Mouse (Mus musculus): ENCODE results near the gene Src. TPM values are rescaled to one million over a fixed set of nuclear protein-coding genes. Genes with fewer than 3 reads are reported as not detected.

The Src gene
- polyA plus RNA-seq, 1 experiment from 2014 or later, result 3.1 TPM

DNA sequence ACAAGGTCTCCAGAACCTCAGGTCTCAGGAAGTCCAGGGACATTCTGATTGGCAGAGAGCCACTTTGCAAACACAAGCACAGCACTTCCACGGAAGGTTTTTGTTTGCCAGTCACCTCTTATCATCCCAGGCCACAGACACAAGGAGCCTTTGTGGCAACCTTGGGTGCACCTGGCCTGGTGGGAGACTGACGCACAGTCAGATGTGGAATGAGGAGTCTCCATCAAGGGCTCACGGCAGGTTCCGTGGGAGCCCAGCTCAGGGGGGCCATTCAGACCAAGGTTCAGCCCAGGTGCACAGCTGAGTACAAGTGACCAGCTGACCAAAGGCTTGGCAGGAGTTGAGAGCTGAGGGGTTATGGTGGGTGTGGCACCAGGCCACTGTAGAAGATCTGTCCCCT, 20.9 kb upstream of the Src start:
- peaks cover 16% of the 10 kb centered on the region; the same call in 1 of the 2 replicates for H3K79me2 ChIP-seq (ENCODE audit: inconsistent target)
- H3K4me3 ChIP-seq (ENCODE audit: inconsistent target), result no peak overlapping the region
- 95% methylated on average over 4 of the region's 4 CpGs for WGBS (ENCODE audit: missing documents)
- no peak overlapping the region for H3K27ac ChIP-seq
- H3K36me3 ChIP-seq (ENCODE audit: inconsistent target), result peaks cover 35% of the 10 kb centered on the region; the same call in 1 of the 2 replicates

DNA sequence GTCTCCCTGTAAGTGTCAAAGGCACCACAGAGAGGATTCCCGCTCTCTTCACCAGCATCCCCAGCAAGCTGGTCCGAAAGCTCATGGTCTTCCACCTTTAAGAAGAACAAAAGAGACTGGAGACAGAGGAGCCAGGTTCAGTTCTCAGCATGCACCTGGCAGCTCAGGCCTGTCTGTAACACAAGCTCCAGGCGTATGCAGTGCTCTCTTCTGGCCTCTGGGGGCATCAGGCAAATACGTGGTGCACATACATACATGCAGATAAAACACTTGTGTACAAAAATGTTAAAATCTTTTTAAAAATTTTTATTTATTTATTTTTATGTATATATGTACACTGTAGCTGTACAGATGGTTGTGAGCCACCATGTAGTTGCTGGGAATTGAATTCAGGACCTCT, 19.7 kb upstream of the Src start:
- H3K27ac ChIP-seq, result no peak overlapping the region
- no peak overlapping the region for H3K4me3 ChIP-seq (ENCODE audit: inconsistent target)
- peaks cover 35% of the 10 kb centered on the region; the same call in 1 of the 2 replicates for H3K36me3 ChIP-seq (ENCODE audit: inconsistent target)
- peaks cover 6% of the 10 kb centered on the region; the same call in 1 of the 2 replicates for H3K79me2 ChIP-seq (ENCODE audit: inconsistent target)
- 94% methylated on average over 4 of the region's 4 CpGs for WGBS (ENCODE audit: missing documents)

DNA sequence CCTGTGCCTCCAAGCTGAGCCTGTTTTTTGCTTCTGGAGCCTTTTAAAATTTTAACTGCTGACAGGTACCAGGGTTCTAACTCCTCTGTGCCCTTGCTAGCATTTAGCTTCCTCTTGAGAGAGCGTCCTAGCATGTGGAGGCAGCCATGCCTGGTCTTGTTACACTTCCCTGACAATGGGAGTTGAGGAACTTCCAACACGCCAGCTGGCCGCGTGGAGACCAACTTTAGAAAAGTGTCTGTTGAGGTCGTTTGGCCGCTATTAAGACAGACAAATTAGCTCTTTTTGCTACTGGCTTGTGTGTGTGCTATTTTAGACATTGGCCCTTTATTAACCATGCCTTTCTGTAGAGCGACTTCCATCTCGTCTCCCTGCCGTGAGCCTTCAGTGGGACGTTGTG, 18.4 kb upstream of the Src start:
- H3K4me3 ChIP-seq (ENCODE audit: inconsistent target), result no peak overlapping the region
- no peak overlapping the region for H3K27ac ChIP-seq
- H3K79me2 ChIP-seq (ENCODE audit: inconsistent target), result no peaks in the 10 kb centered on the region
- peaks cover 32% of the 10 kb centered on the region; the same call in 1 of the 2 replicates for H3K36me3 ChIP-seq (ENCODE audit: inconsistent target)
- 80% methylated on average over 10 of the region's 10 CpGs for WGBS (ENCODE audit: missing documents)

DNA sequence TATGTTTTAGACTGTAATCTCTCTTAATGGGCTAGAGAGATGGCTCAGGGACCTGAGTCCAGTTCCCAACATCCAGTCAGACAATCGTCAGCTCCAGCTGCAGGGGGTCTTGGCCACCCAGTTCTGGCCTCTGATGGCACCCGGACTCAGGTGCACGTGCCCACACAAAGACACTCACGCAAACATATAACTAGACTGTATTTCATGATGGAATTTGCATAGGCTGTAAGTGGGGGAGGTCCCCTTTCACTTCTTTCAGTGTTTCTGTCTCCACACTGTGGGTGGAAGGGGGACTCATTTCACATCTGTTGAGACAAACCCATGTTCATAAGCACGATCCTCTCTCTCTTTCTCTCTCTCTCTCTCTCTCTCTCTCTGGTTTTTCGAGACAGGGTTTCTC, 17.8 kb upstream of the Src start:
- 93% methylated on average over 6 of the region's 6 CpGs for WGBS (ENCODE audit: missing documents)
- Histone ChIP-seq H3K27ac (no peak overlapping the region), H3K79me2 (ENCODE audit: inconsistent target) (no peaks in the 10 kb centered on the region), H3K36me3 (ENCODE audit: inconsistent target) (peaks cover 27% of the 10 kb centered on the region; the same call in 1 of the 2 replicates), H3K4me3 (ENCODE audit: inconsistent target) (no peak overlapping the region)

DNA sequence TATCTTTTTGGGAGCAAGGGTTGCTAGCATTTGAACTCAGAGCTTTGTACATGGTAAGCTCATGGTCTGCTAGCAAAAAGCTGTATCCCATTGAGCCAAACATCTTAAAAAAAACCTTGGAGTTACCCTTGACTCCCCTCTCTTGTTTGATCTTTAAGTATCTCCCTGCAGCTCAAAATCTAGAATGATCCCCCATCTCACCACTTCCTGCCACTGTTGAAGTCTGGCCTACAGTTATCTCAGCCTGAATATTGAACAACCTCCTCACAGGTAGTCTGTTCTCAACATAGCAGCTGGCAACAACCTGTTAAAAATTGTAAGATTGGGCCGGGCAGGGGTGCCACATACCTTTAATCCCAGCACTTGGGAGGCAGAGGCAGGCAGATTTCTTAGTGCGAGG, 17.0 kb upstream of the Src start:
- H3K79me2 ChIP-seq (ENCODE audit: inconsistent target), result no peaks in the 10 kb centered on the region
- 100% methylated on average over 2 of the region's 2 CpGs for WGBS (ENCODE audit: missing documents)
- no peak overlapping the region for H3K27ac ChIP-seq
- no peak overlapping the region for H3K4me3 ChIP-seq (ENCODE audit: inconsistent target)
- H3K36me3 ChIP-seq (ENCODE audit: inconsistent target), result peaks cover 21% of the 10 kb centered on the region; the same call in 1 of the 2 replicates

DNA sequence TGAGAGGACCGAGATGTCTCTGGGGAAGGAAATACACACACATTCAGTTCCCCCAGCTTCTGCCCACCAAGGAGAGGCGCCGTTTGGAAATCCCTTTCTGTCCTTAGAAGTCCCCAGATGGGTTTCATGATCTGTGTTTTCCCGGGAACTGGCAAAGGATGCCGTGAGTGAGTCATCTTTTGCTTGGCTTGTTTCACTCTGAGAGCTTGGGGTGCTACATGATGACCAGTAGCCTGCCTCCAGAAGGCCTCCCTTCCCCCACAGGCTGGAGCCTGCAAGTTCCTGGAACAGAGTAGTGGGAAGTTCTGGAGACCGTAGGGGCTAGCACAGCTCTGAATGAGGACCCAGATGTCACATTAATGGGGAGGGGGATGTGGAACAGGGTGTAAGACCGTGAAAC, 10.6 kb upstream of the Src start:
- H3K27ac ChIP-seq, result no peak overlapping the region
- H3K4me3 ChIP-seq (ENCODE audit: inconsistent target), result no peak overlapping the region
- H3K36me3 ChIP-seq (ENCODE audit: inconsistent target), result no peaks in the 10 kb centered on the region
- 79% methylated on average over 7 of the region's 7 CpGs for WGBS (ENCODE audit: missing documents)
- no peaks in the 10 kb centered on the region for H3K79me2 ChIP-seq (ENCODE audit: inconsistent target)

DNA sequence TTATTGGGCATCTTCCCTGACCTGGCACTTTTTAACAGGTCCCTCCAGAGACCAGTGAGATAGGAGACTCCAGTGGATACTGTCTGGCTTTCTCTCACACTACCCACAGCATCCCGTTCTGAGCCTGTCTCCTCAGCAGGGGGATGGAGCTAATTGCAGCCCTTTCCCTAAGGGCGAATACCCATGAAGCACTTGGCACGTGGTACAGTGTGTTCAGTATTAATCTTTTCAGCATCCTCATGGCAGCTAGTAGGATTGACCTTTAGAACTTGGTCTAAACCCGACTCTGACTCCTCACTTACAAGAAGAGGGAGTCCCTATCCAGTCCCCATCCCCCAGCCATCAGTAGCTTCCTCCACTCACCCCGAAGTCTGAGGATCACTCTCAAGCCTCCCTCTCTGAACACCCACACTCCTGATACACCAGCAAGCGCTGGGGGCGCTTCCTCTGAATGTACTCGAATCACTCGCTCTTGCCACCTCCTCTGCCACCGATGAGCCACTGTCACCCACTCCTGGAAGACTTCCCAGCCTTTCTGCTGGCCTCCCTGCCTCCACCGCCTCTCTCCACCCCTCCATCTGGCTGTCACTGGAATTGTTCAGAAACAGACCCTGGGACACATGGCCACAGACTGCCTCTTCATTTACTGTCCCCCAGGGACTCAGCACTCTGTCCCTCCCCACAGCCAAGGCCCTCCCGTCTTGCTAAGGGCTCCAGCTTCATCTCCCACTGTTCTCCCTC, 8.3 kb upstream of the Src start:
- Histone ChIP-seq H3K36me3 (ENCODE audit: inconsistent target) (no peaks in the 10 kb centered on the region), H3K4me3 (ENCODE audit: inconsistent target) (no peak overlapping the region)
- WGBS (ENCODE audit: missing documents), result 82% methylated on average over 12 of the region's 12 CpGs

DNA sequence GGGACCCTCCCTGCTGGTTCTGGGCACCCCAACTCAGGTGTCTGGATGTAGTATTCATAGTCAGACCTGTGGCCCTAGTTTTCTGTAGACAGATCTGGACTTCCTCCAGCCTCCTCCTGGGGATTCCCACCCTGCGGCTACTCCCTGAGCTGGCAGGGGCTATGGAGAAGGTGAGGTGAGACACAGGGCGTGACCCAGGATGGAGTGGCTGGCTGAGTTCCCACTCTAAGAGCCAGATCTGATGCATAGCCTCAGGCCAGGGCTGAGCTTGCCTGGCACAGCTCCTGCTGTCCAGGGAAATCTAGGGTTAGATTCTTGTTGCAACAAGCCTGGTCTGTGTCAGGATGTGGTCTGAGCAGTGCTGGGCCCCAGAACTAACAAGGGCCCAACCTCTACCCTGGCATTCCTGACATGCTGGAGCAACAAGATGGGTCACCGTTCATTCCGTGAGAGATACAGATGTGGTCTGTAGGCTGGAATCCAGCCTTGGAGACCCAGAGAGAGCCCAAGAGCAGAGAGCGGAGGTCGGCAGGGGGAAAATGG, 7.0 kb upstream of the Src start:
- no peak overlapping the region for H3K4me3 ChIP-seq (ENCODE audit: inconsistent target)
- H3K27ac ChIP-seq, result no peak overlapping the region
- no peaks in the 10 kb centered on the region for H3K36me3 ChIP-seq (ENCODE audit: inconsistent target)
- no peaks in the 10 kb centered on the region for H3K79me2 ChIP-seq (ENCODE audit: inconsistent target)
- 97% methylated on average over 6 of the region's 6 CpGs for WGBS (ENCODE audit: missing documents)

More for the DNA sequence above, 8.3 kb upstream of the Src start:
- no peak overlapping the region for H3K27ac ChIP-seq
- no peaks in the 10 kb centered on the region for H3K79me2 ChIP-seq (ENCODE audit: inconsistent target)

DNA sequence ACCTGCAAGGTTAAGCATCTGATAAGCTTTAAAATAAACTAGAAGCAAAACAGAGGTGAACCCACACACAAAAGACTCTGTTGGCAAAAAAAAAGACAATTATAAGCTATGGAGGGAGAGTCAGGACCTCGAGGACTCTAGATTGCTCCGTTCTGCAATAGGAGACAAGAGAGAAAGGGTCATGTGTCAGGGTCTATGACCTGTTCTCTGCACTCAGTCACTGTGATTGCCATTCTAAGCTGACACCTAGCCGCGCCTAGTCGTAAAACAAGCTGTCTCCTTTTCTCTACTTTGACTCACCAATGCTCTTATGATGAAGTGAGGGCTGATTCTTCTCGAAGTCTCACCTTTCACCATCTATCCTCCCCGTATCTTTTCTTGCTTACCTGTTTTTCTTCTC, 5.7 kb upstream of the Src start:
- 86% methylated on average over 7 of the region's 7 CpGs for WGBS (ENCODE audit: missing documents)

DNA sequence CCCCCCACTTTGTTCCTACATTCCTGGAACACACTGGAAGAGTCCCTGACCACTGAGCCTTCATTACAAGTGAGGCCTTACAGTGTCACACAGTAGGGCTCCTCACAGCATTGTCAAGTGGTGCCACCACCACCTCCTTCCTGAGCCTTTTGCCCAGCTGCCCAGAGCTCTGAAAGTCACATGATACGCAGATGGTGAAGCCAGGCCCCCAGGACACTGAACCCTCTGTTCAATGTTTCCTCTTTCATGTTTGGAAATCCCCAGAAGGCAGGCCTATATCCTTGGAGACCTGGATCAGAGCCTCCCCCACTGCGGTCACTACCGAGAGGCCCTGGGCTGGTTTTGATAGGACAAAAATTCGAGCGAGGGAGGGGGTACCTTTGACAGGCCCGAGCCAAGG, 1.0 kb upstream of the Src start:
- H3K36me3 ChIP-seq (ENCODE audit: inconsistent target), result no peaks in the 10 kb centered on the region
- H3K27ac ChIP-seq, result no peak overlapping the region
- H3K79me2 ChIP-seq (ENCODE audit: inconsistent target), result no peaks in the 10 kb centered on the region
- no peak overlapping the region for H3K4me3 ChIP-seq (ENCODE audit: inconsistent target)
- WGBS (ENCODE audit: missing documents), result 86% methylated on average over 6 of the region's 6 CpGs

More for the DNA sequence above, 5.7 kb upstream of the Src start:
- no peaks in the 10 kb centered on the region for H3K36me3 ChIP-seq (ENCODE audit: inconsistent target)
- no peak overlapping the region for H3K27ac ChIP-seq
- no peaks in the 10 kb centered on the region for H3K79me2 ChIP-seq (ENCODE audit: inconsistent target)
- no peak overlapping the region for H3K4me3 ChIP-seq (ENCODE audit: inconsistent target)

DNA sequence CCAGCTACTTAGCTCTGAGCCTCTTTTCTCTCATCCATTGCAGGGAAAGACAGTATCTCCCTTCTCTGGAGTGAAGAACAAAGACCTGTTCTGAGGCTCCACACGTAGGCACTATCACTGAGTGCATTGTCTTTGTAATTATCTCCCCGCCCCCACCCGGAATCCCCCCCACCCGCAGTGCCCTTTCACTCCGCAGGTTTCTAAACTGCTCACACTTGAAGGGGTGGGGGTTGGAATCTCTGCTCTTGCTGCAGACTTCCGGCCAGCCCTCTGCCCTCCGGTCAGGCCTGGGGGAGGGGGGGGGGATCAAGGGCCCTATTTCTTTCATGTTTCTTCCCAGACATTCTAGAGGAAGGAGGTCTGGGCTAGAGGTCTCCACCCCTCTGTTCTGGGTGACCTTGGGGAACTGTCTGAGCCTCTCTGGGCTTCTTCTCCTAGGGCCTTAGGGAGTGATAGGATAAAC, 396 bp downstream of the Src start:
- H3K79me2 ChIP-seq (ENCODE audit: inconsistent target), result no peaks in the 10 kb centered on the region
- H3K4me3 ChIP-seq (ENCODE audit: inconsistent target), result no peak overlapping the region
- H3K36me3 ChIP-seq (ENCODE audit: inconsistent target), result no peaks in the 10 kb centered on the region
- H3K27ac ChIP-seq, result no peak overlapping the region
- WGBS (ENCODE audit: missing documents), result 34% methylated on average over 2 of the region's 7 CpGs

DNA sequence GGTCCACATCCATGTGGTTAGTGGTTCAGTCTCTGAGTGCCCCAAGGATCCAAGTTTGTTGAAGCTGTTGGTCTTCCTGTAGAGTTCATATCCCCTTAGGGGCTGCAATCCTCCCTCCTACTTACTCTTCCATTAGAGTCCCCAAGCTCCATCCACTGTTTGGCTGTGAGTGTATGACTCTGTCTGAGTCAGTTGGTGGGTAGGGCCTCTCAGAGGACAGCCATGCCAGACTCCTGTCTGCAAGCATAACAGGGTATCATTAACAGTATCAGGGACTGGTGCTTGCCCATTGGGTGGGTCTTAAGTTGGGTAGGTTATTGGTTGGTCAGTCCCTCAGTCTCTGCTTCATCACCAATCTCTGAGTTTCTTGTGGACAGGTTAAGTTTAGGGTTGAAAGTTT, 1.3 kb downstream of the Src start:
- no peaks in the 10 kb centered on the region for H3K79me2 ChIP-seq (ENCODE audit: inconsistent target)
- no peak overlapping the region for H3K27ac ChIP-seq
- no peak overlapping the region for H3K4me3 ChIP-seq (ENCODE audit: inconsistent target)
- no peaks in the 10 kb centered on the region for H3K36me3 ChIP-seq (ENCODE audit: inconsistent target)

DNA sequence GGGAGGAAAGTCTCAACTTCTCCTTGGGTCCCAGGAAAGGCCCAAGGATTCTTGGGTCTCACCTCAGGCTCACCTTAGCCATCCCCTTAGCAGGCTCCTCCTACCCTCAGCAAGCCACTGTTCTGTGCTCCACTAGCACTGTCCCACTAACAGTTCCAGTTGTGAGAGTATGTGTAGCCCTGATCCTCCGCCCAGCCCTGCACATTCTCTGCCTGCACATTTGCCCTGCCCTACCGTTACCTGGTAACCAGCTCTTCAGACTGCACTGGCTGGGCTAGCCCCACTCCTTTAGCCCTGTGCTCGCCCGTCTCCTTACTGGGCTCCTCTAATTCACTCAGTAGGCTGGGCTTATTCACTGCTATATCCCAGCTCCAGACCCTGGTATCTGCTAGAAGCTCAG, 2.2 kb downstream of the Src start:
- 96% methylated on average over 4 of the region's 4 CpGs for WGBS (ENCODE audit: missing documents)
- Histone ChIP-seq H3K27ac (no peak overlapping the region), H3K4me3 (ENCODE audit: inconsistent target) (no peak overlapping the region), H3K79me2 (ENCODE audit: inconsistent target) (no peaks in the 10 kb centered on the region), H3K36me3 (ENCODE audit: inconsistent target) (no peaks in the 10 kb centered on the region)

DNA sequence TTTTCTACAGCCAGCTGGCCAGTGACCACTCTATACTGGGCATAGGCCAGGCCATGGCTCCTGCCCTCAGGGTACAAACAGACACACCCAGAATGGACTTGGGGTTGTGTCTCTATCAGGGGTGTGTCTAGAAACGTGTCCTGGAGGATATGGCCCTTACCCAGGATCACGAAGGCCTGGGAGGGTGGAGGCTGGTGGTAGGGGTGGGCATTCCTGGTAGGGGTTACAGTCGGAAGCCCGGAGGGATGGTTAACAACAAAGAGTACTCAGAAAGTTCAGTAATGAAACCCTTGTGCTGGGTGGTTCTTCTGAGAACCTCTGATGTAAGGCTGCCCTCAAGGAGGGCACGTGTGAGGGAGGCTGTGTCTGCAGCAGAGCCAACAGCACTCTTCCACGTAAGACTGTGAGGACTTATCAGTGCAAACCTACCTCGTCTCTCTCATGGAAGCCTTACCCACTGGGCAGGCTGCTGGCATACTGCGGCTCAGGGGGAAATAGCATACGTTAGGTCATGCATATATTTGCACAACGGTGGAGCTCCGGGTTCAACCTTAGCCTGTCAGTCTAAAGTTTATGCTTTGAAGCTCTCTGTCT, 3.9 kb downstream of the Src start:
- WGBS (ENCODE audit: missing documents), result 91% methylated on average over 10 of the region's 11 CpGs
- Histone ChIP-seq H3K36me3 (ENCODE audit: inconsistent target) (no peaks in the 10 kb centered on the region), H3K4me3 (ENCODE audit: inconsistent target) (no peak overlapping the region), H3K27ac (no peak overlapping the region), H3K79me2 (ENCODE audit: inconsistent target) (no peaks in the 10 kb centered on the region)
